Mouse (Mus musculus) midbrain, embryonic 15.5 days (tissue): ENCODE results near the gene Fam114a1. TPM values are rescaled to one million over a fixed set of nuclear protein-coding genes. Genes with fewer than 3 reads are reported as not detected.

Experiments used
- ATAC-seq: fragments of 200-750 bp; cut with Nextera tagmentation; replicated peaks from 2 replicates; pipeline ENCODE4 v1.8.0; 2017; ENCODE audit warnings: moderate TSS enrichment
- H3K27ac ChIP-seq: fragments of 300-500 bp; sonication (generic); 2 replicates; pipeline ENCODE4 v1.5.1; 2015; ENCODE audit warnings: mild to moderate bottlenecking, inconsistent platforms
- H3K27me3 ChIP-seq: fragments of 300-500 bp; sonication (generic); replicated peaks from 2 replicates; pipeline ENCODE4 v1.6.1; 2015; ENCODE audit warnings: inconsistent platforms
- H3K36me3 ChIP-seq: fragments of 300-500 bp; sonication (generic); replicated peaks from 2 replicates; pipeline ENCODE4 v1.6.1; 2015; ENCODE audit warnings: inconsistent platforms
- H3K4me1 ChIP-seq: fragments of 300-500 bp; sonication (generic); 2 replicates; pipeline ENCODE4 v1.6.1; 2015; ENCODE audit warnings: inconsistent platforms
- H3K4me2 ChIP-seq: fragments of 300-500 bp; sonication (generic); 2 replicates; pipeline ENCODE4 v1.6.1; 2015; ENCODE audit warnings: inconsistent platforms, mild to moderate bottlenecking, moderate library complexity
- H3K4me3 ChIP-seq: fragments of 300-500 bp; sonication (generic); 2 replicates; pipeline ENCODE4 v1.5.1; 2015; ENCODE audit warnings: mild to moderate bottlenecking, inconsistent platforms
- H3K9ac ChIP-seq: fragments of 300-500 bp; sonication (generic); 2 replicates; pipeline ENCODE4 v1.6.1; 2015; ENCODE audit warnings: mild to moderate bottlenecking, inconsistent platforms
- H3K9me3 ChIP-seq: fragments of 300-500 bp; sonication (generic); 2 replicates; pipeline ENCODE4 v1.6.1; 2016; ENCODE audit warnings: inconsistent platforms
- WGBS: fragments of 180-500 bp; shearing (Covaris S2); methylation state at CpG from one replicate; pipeline ENCODE4 v1.1.7; 2015; ENCODE audit warnings: mixed read lengths; 5-methylcytosine and 5-hydroxymethylcytosine counted together
- polyA plus RNA-seq: library from polyadenylated mRNA; unstranded; fragments of >200 nt; fragmentation: Nextera tagmentation; extraction: Ambion mirVana; gene quantifications from 2 replicates; pipeline ENCODE4 v1.2.1, GENCODE M21; 2015

Gene Fam114a1
- polyA plus RNA-seq, 1 experiment from 2014 or later: 7.5 TPM

- peaks cover 7% of the 10 kb centered on the region; the same call in 1 of the 2 replicates for H3K4me1 ChIP-seq
- no peaks in the 10 kb centered on the region for H3K9me3 ChIP-seq
- H3K27ac ChIP-seq: no peak overlapping the region
- no peak overlapping the region for H3K4me3 ChIP-seq
- H3K9ac ChIP-seq: no peak overlapping the region
- WGBS: 86% methylated on average over 7 of the region's 7 CpGs
- ATAC-seq: no peak
- no peak overlapping the region for H3K4me2 ChIP-seq
- H3K36me3 ChIP-seq: no peaks in the 10 kb centered on the region
- no peaks in the 10 kb centered on the region for H3K27me3 ChIP-seq
These were observed 42.2 kb downstream of the Fam114a1 start for GRCm38 (mm10) chr5:65011901-65012573.

- H3K9ac ChIP-seq: no peak overlapping the region
- H3K27me3 ChIP-seq: no peaks in the 10 kb centered on the region
- H3K9me3 ChIP-seq: no peaks in the 10 kb centered on the region
- peaks cover 9% of the 10 kb centered on the region for H3K4me1 ChIP-seq
- whole genome bisulfite sequencing: 93% methylated on average over 3 of the region's 3 CpGs
- no peak overlapping the region for H3K4me2 ChIP-seq
- ATAC-seq: no peak
- no peaks in the 10 kb centered on the region for H3K36me3 ChIP-seq
- no peak overlapping the region for H3K4me3 ChIP-seq
- H3K27ac ChIP-seq: no peak overlapping the region
These were observed 45.6 kb downstream of the Fam114a1 start for GRCm38 (mm10) chr5:65015508-65015907.

- H3K4me3 ChIP-seq: no peak overlapping the region
- ATAC-seq: no peak
- 83% methylated on average over 8 of the region's 8 CpGs for WGBS
These were observed 49.2 kb downstream of the Fam114a1 start for GRCm38 (mm10) chr5:65019109-65019508.

GRCm38 (mm10) chr5:65019823-65020222 lies 50.0 kb downstream of the Fam114a1 start:
- H3K4me1 ChIP-seq: peaks cover 9% of the 10 kb centered on the region
- H3K4me3 ChIP-seq: no peak overlapping the region
- H3K27me3 ChIP-seq: no peaks in the 10 kb centered on the region
- no peak overlapping the region for H3K4me2 ChIP-seq
- no peak overlapping the region for H3K9ac ChIP-seq
- WGBS: 54% methylated on average over 7 of the region's 7 CpGs
- peak overlapping the region; percentile 50; the same call in 1 of the 2 replicates for H3K27ac ChIP-seq
- peak; percentile 77 for ATAC-seq
- H3K9me3 ChIP-seq: no peaks in the 10 kb centered on the region
- no peaks in the 10 kb centered on the region for H3K36me3 ChIP-seq

More at GRCm38 (mm10) chr5:65019109-65019508, 49.2 kb downstream of the Fam114a1 start:
- no peak overlapping the region for H3K4me2 ChIP-seq
- no peak overlapping the region for H3K9ac ChIP-seq
- H3K36me3 ChIP-seq: no peaks in the 10 kb centered on the region
- H3K27me3 ChIP-seq: no peaks in the 10 kb centered on the region
- H3K4me1 ChIP-seq: peaks cover 9% of the 10 kb centered on the region
- no peak overlapping the region for H3K27ac ChIP-seq
- no peaks in the 10 kb centered on the region for H3K9me3 ChIP-seq

- no peak for ATAC-seq
- Histone ChIP-seq H3K9me3 (no peaks in the 10 kb centered on the region), H3K4me1 (peaks cover 9% of the 10 kb centered on the region), H3K27me3 (no peaks in the 10 kb centered on the region), H3K27ac (no peak overlapping the region), H3K4me3 (no peak overlapping the region), H3K9ac (no peak overlapping the region), H3K4me2 (no peak overlapping the region), H3K36me3 (no peaks in the 10 kb centered on the region)
- WGBS: 96% methylated on average over 4 of the region's 4 CpGs
These were observed 52.1 kb downstream of the Fam114a1 start for GRCm38 (mm10) chr5:65022006-65022405.

- no peak overlapping the region for H3K27ac ChIP-seq
- H3K9me3 ChIP-seq: no peaks in the 10 kb centered on the region
- no peak overlapping the region for H3K4me2 ChIP-seq
- no peak overlapping the region for H3K4me3 ChIP-seq
- H3K9ac ChIP-seq: no peak overlapping the region
- no peak for ATAC-seq
- H3K27me3 ChIP-seq: no peaks in the 10 kb centered on the region
- no peaks in the 10 kb centered on the region for H3K36me3 ChIP-seq
- WGBS: 81% methylated on average over 2 of the region's 2 CpGs
- H3K4me1 ChIP-seq: peaks cover 14% of the 10 kb centered on the region
These were observed 54.8 kb downstream of the Fam114a1 start for GRCm38 (mm10) chr5:65024641-65025040.

- Histone ChIP-seq H3K36me3 (no peaks in the 10 kb centered on the region), H3K27ac (no peak overlapping the region), H3K27me3 (no peaks in the 10 kb centered on the region), H3K9me3 (no peaks in the 10 kb centered on the region), H3K4me3 (no peak overlapping the region), H3K9ac (no peak overlapping the region), H3K4me1 (peaks cover 7% of the 10 kb centered on the region; the same call in 1 of the 2 replicates), H3K4me2 (no peak overlapping the region)
- no peak for ATAC-seq
- WGBS: 67% methylated on average over 6 of the region's 6 CpGs
These were observed 56.0 kb downstream of the Fam114a1 start for GRCm38 (mm10) chr5:65025916-65026315.

GRCm38 (mm10) chr5:65026776-65027175 lies 56.9 kb downstream of the Fam114a1 start:
- no peak overlapping the region for H3K4me3 ChIP-seq
- ATAC-seq: no peak
- WGBS: 72% methylated on average over 9 of the region's 9 CpGs
- H3K9ac ChIP-seq: no peak overlapping the region
- no peak overlapping the region for H3K4me2 ChIP-seq
- H3K27me3 ChIP-seq: no peaks in the 10 kb centered on the region
- H3K27ac ChIP-seq: no peak overlapping the region
- H3K9me3 ChIP-seq: no peaks in the 10 kb centered on the region
- H3K4me1 ChIP-seq: peaks cover 7% of the 10 kb centered on the region; the same call in 1 of the 2 replicates
- no peaks in the 10 kb centered on the region for H3K36me3 ChIP-seq

GRCm38 (mm10) chr5:65028019-65028418 lies 58.1 kb downstream of the Fam114a1 start:
- Histone ChIP-seq H3K9ac (no peak overlapping the region), H3K4me3 (no peak overlapping the region), H3K27ac (peak overlapping the region; percentile 55), H3K27me3 (no peaks in the 10 kb centered on the region), H3K9me3 (no peaks in the 10 kb centered on the region), H3K36me3 (no peaks in the 10 kb centered on the region), H3K4me2 (no peak overlapping the region), H3K4me1 (peaks cover 7% of the 10 kb centered on the region; the same call in 1 of the 2 replicates)
- peak; percentile 65; the same call in 1 of the 2 replicates for ATAC-seq
- 37% methylated on average over 9 of the region's 9 CpGs for WGBS

- Histone ChIP-seq H3K9ac (no peak overlapping the region), H3K4me1 (0 out of 2 replicates have a peak, but pooled peaks cover 5% of the 10 kb centered on the region), H3K27me3 (no peaks in the 10 kb centered on the region), H3K4me2 (no peak overlapping the region), H3K36me3 (no peaks in the 10 kb centered on the region), H3K9me3 (no peaks in the 10 kb centered on the region), H3K27ac (0 out of 2 replicates have a peak overlapping the region, but pooled peaks have one; percentile 31), H3K4me3 (no peak overlapping the region)
- peak; percentile 65 for ATAC-seq
- WGBS: 55% methylated on average over 13 of the region's 13 CpGs
These were observed 66.7 kb downstream of the Fam114a1 start for GRCm38 (mm10) chr5:65036597-65036996.

GRCm38 (mm10) chr5:65038305-65038704 lies 68.4 kb downstream of the Fam114a1 start:
- no peak overlapping the region for H3K4me3 ChIP-seq
- no peaks in the 10 kb centered on the region for H3K27me3 ChIP-seq
- no peaks in the 10 kb centered on the region for H3K9me3 ChIP-seq
- 0 out of 2 replicates have a peak, but pooled peaks cover 5% of the 10 kb centered on the region for H3K4me1 ChIP-seq
- no peak overlapping the region for H3K4me2 ChIP-seq
- 73% methylated on average over 9 of the region's 9 CpGs for WGBS
- no peaks in the 10 kb centered on the region for H3K36me3 ChIP-seq
- ATAC-seq: no peak
- H3K9ac ChIP-seq: no peak overlapping the region
- no peak overlapping the region for H3K27ac ChIP-seq

- Histone ChIP-seq H3K4me2 (no peak overlapping the region), H3K27me3 (no peaks in the 10 kb centered on the region), H3K9ac (no peak overlapping the region), H3K27ac (no peak overlapping the region), H3K36me3 (no peaks in the 10 kb centered on the region), H3K4me1 (0 out of 2 replicates have a peak, but pooled peaks cover 5% of the 10 kb centered on the region), H3K9me3 (no peaks in the 10 kb centered on the region), H3K4me3 (no peak overlapping the region)
- WGBS: 71% methylated on average over 11 of the region's 11 CpGs
- ATAC-seq: no peak
These were observed 69.1 kb downstream of the Fam114a1 start for GRCm38 (mm10) chr5:65038811-65039571.
